Mouse (Mus musculus) neural tube, embryonic 14.5 days (tissue): ENCODE measurements at regions not wholly inside any gene's neighbourhood (a gene's known extent, or its start where the extent isn't known, plus 50 kb on each side); places are given as distances from the start of the nearest gene placed in this dataset.

Experiments used
- ATAC-seq: fragments of 200-750 bp; cut with Nextera tagmentation; 2 replicates; pipeline ENCODE4 v1.8.0; 2017; ENCODE audit warnings: low read depth, mild to moderate bottlenecking, moderate TSS enrichment, moderate library complexity
- H3K27ac ChIP-seq: fragments of 300-500 bp; sonication (generic); 2 replicates; pipeline ENCODE4 v1.5.1; 2014; ENCODE audit warnings: low read depth, mild to moderate bottlenecking, control low read depth, low read length, moderate library complexity, mixed read lengths
- H3K27me3 ChIP-seq: fragments of 300-500 bp; sonication (generic); 2 replicates; pipeline ENCODE4 v1.6.1; 2014; ENCODE audit warnings: low read length; ENCODE audit not compliant: control insufficient read depth, insufficient read depth
- H3K36me3 ChIP-seq: fragments of 300-500 bp; sonication (generic); 2 replicates; pipeline ENCODE4 v1.6.1; 2014; ENCODE audit warnings: low read length, mixed read lengths; ENCODE audit not compliant: control insufficient read depth, insufficient read depth
- H3K4me1 ChIP-seq: fragments of 300-500 bp; sonication (generic); 2 replicates; pipeline ENCODE4 v1.6.1; 2014; ENCODE audit warnings: low read length; ENCODE audit not compliant: control insufficient read depth, insufficient read depth
- H3K4me2 ChIP-seq: fragments of 300-500 bp; sonication (generic); 2 replicates; pipeline ENCODE4 v1.6.1; 2014; ENCODE audit warnings: mild to moderate bottlenecking, low read depth, low read length, control low read depth
- H3K4me3 ChIP-seq: fragments of 300-500 bp; sonication (generic); 2 replicates; pipeline ENCODE4 v1.5.1; 2014; ENCODE audit warnings: low read depth, low read length, control low read depth, mixed read lengths
- H3K9ac ChIP-seq: fragments of 300-500 bp; sonication (generic); replicated peaks from 2 replicates; pipeline ENCODE4 v1.6.1; 2014; ENCODE audit warnings: low read depth, mild to moderate bottlenecking, control low read depth, low read length, mixed read lengths
- H3K9me3 ChIP-seq: fragments of 300-500 bp; sonication (generic); 2 replicates; pipeline ENCODE4 v1.6.1; 2016; ENCODE audit warnings: low read length; ENCODE audit not compliant: control insufficient read depth
- WGBS: fragments of 180-500 bp; shearing (Covaris S2); extraction: QIAGEN DNeasy Blood & Tissue Kit; methylation state at CpG from one replicate; pipeline ENCODE4 v1.1.7; 2014; 5-methylcytosine and 5-hydroxymethylcytosine counted together

- H3K36me3 ChIP-seq = no peaks in the 10 kb centered on the region
- no peak overlapping the region for H3K27ac ChIP-seq
- no peaks in the 10 kb centered on the region for H3K9me3 ChIP-seq
- H3K9ac ChIP-seq = no peak overlapping the region
- H3K4me3 ChIP-seq = no peak overlapping the region
- no peaks in the 10 kb centered on the region for H3K27me3 ChIP-seq
- no peak overlapping the region for H3K4me2 ChIP-seq
- WGBS = 96% methylated on average over 2 of the region's 2 CpGs
- H3K4me1 ChIP-seq = peaks cover 19% of the 10 kb centered on the region
- no peak for ATAC-seq
Measured at GRCm38 (mm10) chr6:120581748-120582147, 50.6 kb upstream of the Hdhd5 start.
